Mouse (Mus musculus): ENCODE results near the gene Tcap. TPM values are rescaled to one million over a fixed set of nuclear protein-coding genes. Genes with fewer than 3 reads are reported as not detected.
"Not testable (repeated sequence)": the region's sequence is repeated elsewhere in the genome, so short reads cannot be mapped to it uniquely, and the experiment has no call there.

The Tcap gene
- polyA plus RNA-seq, 1 experiment from 2014 or later, result 0.17 TPM

DNA sequence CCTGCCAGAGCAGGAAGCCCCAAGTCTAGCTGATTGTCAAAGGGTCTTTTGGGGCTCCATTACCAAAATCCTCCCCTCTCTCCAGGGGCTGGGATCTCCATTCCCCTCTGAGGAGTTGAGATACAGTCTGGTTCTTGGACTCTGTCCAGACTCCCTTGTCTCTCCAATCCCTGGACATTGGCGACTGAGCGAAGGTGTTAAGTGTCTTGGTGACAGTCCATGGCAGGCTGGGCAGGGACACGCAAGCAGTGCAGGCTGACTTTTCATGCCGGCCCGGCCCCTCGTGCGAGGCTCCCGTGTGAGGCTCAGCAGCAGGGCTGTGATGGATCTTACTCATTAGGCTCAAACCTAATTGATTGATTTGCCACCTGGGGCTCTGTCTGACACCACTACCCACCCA, 9.3 kb upstream of the Tcap start:
- Histone ChIP-seq H3K27ac (no peak overlapping the region), H3K4me1 (replicated peaks) (peaks cover 44% of the 10 kb centered on the region), H3K36me3 (peaks cover 59% of the 10 kb centered on the region), H3K9me3 (no peaks in the 10 kb centered on the region), H3K27me3 (ENCODE audit: insufficient read depth, poor library complexity, severe bottlenecking) (no peaks in the 10 kb centered on the region), H3K4me3 (no peak overlapping the region)
- no peak for DNase-seq (ENCODE audit: low spot score)
- 83% methylated on average over 8 of the region's 8 CpGs for WGBS

DNA sequence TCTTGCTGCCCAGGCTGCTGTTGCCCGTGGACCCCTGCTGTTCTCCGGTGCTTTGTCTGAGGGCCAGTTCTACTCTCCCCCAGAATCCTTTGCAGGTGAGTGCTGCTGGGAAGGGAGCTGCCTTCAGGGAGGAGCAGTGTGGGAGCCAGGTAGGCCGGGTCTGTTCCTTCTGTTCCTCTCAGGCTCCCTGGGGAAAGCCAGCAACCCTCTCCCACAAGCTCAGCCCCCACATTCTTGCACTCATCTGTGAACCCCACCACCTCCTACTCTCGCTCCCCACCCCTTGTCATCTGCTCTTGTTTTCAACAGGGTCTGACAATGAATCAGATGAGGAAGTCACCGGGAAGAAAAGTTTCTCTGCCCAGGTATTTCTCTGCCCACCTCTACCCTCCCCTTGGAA, 6.9 kb upstream of the Tcap start:
- H3K9me3 ChIP-seq, result no peaks in the 10 kb centered on the region
- H3K4me1 ChIP-seq (replicated peaks), result peaks cover 22% of the 10 kb centered on the region
- H3K27ac ChIP-seq, result no peak overlapping the region
- peaks cover 84% of the 10 kb centered on the region for H3K36me3 ChIP-seq
- no peak overlapping the region for H3K4me3 ChIP-seq
- no peak for DNase-seq (ENCODE audit: low spot score)
- 66% methylated on average over 5 of the region's 5 CpGs for WGBS
- H3K27me3 ChIP-seq (ENCODE audit: insufficient read depth, poor library complexity, severe bottlenecking), result no peaks in the 10 kb centered on the region

DNA sequence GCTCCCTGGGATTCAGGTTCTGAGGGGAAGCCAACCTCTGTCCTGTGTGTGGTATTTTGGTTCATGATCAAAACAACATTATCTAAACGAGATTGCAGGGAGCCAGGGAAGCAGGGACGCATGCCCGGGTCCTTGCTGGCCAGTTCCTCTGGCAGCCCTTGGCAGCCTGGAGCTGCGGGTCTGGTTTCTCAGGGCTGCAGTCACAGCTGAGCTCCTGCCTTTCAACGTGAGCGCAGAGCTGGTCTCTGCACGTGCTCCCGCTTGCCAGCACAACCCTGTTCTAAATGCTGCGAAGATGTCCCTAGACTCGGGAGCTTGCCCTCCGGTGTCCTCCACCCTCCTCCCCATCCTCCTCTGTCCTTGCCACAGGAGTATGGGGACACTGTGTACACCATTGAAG, 5.8 kb upstream of the Tcap start:
- H3K9me3 ChIP-seq, result no peaks in the 10 kb centered on the region
- peaks cover 86% of the 10 kb centered on the region for H3K36me3 ChIP-seq
- H3K4me1 ChIP-seq (replicated peaks), result peaks cover 12% of the 10 kb centered on the region

DNA sequence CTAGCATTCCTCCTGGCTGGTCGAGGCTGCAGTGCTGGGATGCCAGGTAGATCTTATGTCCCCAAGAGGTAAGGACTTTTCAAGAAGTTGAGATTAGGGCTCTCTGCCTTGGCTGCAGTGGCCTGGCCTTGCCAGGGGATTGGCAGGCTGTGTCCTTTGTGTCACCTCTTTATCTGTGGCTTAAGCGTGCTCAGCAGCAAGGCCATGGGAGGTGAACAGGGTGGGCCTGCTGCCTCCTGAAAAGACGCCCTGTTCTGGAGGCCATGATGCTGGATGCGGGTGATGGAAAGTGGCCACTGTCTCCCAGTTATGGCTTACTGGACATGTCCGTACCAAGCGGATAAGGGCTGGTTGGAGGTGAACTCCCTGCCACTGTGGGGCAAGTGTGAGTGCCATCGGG, 4.2 kb upstream of the Tcap start:
- Histone ChIP-seq H3K27ac (no peak overlapping the region), H3K36me3 (peaks cover 76% of the 10 kb centered on the region), H3K27me3 (ENCODE audit: insufficient read depth, poor library complexity, severe bottlenecking) (peaks cover 11% of the 10 kb centered on the region), H3K4me1 (replicated peaks) (peaks cover 21% of the 10 kb centered on the region), H3K4me3 (no peak overlapping the region), H3K9me3 (no peaks in the 10 kb centered on the region)
- WGBS, result 95% methylated on average over 7 of the region's 7 CpGs
- no peak for DNase-seq (ENCODE audit: low spot score)

More for the DNA sequence above, 5.8 kb upstream of the Tcap start:
- no peaks in the 10 kb centered on the region for H3K27me3 ChIP-seq (ENCODE audit: insufficient read depth, poor library complexity, severe bottlenecking)
- DNase-seq (ENCODE audit: low spot score), result no peak
- 88% methylated on average over 11 of the region's 11 CpGs for WGBS
- H3K27ac ChIP-seq, result no peak overlapping the region
- H3K4me3 ChIP-seq, result no peak overlapping the region

DNA sequence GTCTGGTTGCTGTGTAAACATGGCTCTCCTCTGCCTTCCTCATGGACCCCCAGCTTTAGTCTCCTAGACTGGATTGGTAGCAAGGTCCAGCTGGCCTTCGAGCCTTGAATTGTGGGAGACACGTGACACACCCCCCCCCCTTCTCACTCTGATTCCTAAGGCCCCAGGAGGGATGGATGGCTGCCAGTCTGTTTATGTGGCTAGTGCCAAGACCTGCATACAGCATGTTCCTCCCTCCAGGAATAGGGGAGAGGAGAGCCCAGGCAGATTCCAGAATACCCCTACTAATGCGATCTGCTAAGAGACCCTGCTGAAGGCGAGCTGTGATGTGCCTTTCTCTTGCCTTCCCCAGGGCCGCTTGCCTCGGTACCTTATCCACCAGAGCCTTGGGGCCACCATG, 3.5 kb upstream of the Tcap start:
- Histone ChIP-seq H3K27ac (no peak overlapping the region), H3K9me3 (no peaks in the 10 kb centered on the region), H3K27me3 (ENCODE audit: insufficient read depth, poor library complexity, severe bottlenecking) (peaks cover 18% of the 10 kb centered on the region), H3K36me3 (peaks cover 69% of the 10 kb centered on the region), H3K4me1 (replicated peaks) (peaks cover 20% of the 10 kb centered on the region), H3K4me3 (no peak overlapping the region)
- 83% methylated on average over 6 of the region's 6 CpGs for WGBS
- no peak for DNase-seq (ENCODE audit: low spot score)

DNA sequence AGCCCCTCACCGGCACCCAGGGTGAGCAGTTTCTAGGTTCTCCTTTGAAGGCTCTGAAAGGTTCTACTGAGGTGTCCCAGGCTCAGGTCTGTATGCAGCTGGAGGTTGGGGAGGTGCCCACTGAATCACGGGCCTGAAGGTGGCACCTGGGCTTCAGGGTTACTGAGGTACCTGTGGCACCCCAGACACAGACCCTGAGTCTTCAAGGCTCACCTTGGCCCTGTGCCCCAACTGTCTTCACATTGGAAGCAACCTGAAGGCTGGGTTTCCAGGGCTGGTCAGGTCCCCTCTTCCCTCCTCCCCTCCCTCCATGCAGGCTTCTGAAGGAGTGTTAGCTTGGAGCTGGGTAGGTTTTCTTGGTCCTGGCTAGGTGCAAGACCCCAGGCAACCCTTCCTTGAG, 2.0 kb upstream of the Tcap start:
- H3K36me3 ChIP-seq, result peaks cover 54% of the 10 kb centered on the region
- WGBS, result 93% methylated on average over 2 of the region's 2 CpGs
- no peak for DNase-seq (ENCODE audit: low spot score)

DNA sequence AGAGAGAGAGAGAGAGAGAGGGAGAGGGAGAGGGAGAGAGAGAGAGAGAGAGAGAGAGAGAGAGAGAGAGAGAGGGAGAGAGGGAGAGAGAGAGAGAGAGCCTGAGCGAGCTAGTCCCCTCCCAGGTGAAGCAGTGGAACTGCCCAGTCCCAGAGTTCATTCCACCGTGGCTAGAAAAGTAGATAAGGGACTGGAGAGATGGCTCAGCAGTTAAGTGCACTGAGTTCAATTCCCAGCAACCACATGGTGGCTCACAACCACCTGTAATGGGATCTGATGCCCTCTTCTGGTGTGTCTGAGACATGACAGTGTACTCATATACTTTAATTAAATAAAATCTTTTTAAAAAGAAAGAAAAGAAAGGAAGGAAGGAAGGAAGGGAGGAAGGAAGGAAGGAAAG, 1.2 kb upstream of the Tcap start:
- peaks cover 41% of the 10 kb centered on the region for H3K27me3 ChIP-seq (ENCODE audit: insufficient read depth, poor library complexity, severe bottlenecking)
- not testable (repeated sequence) for DNase-seq (ENCODE audit: low spot score); H3K4me3 ChIP-seq; H3K9me3 ChIP-seq; H3K27ac ChIP-seq
- 55% methylated on average over 2 of the region's 2 CpGs for WGBS
- peaks cover 46% of the 10 kb centered on the region for H3K36me3 ChIP-seq
- H3K4me1 ChIP-seq (replicated peaks), result peaks cover 28% of the 10 kb centered on the region

More for the DNA sequence above, 2.0 kb upstream of the Tcap start:
- H3K4me3 ChIP-seq, result no peak overlapping the region
- H3K4me1 ChIP-seq (replicated peaks), result peaks cover 24% of the 10 kb centered on the region
- H3K27ac ChIP-seq, result no peak overlapping the region
- H3K27me3 ChIP-seq (ENCODE audit: insufficient read depth, poor library complexity, severe bottlenecking), result peaks cover 33% of the 10 kb centered on the region
- no peaks in the 10 kb centered on the region for H3K9me3 ChIP-seq

DNA sequence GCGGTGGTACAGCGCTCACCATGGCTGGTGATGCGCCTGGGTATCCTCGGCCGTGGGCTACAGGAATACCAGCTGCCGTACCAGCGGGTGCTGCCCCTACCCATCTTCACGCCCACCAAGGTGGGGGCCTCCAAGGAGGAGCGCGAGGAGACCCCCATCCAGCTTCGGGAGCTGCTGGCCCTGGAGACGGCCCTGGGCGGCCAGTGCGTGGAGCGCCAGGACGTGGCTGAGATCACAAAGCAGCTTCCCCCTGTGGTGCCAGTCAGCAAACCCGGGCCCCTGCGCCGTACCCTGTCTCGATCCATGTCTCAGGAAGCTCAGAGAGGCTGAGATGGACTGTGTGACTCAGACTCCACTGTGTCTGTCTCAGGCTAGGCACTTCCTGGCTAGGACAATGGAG, 605 bp downstream of the Tcap start:
- no peak for DNase-seq (ENCODE audit: low spot score)
- Histone ChIP-seq H3K4me3 (no peak overlapping the region), H3K4me1 (replicated peaks) (peaks cover 46% of the 10 kb centered on the region), H3K27me3 (ENCODE audit: insufficient read depth, poor library complexity, severe bottlenecking) (peaks cover 59% of the 10 kb centered on the region), H3K36me3 (peaks cover 28% of the 10 kb centered on the region), H3K9me3 (no peaks in the 10 kb centered on the region), H3K27ac (0 out of 2 replicates have a peak overlapping the region, but pooled peaks have one; percentile 16)
- 68% methylated on average over 20 of the region's 20 CpGs for WGBS

DNA sequence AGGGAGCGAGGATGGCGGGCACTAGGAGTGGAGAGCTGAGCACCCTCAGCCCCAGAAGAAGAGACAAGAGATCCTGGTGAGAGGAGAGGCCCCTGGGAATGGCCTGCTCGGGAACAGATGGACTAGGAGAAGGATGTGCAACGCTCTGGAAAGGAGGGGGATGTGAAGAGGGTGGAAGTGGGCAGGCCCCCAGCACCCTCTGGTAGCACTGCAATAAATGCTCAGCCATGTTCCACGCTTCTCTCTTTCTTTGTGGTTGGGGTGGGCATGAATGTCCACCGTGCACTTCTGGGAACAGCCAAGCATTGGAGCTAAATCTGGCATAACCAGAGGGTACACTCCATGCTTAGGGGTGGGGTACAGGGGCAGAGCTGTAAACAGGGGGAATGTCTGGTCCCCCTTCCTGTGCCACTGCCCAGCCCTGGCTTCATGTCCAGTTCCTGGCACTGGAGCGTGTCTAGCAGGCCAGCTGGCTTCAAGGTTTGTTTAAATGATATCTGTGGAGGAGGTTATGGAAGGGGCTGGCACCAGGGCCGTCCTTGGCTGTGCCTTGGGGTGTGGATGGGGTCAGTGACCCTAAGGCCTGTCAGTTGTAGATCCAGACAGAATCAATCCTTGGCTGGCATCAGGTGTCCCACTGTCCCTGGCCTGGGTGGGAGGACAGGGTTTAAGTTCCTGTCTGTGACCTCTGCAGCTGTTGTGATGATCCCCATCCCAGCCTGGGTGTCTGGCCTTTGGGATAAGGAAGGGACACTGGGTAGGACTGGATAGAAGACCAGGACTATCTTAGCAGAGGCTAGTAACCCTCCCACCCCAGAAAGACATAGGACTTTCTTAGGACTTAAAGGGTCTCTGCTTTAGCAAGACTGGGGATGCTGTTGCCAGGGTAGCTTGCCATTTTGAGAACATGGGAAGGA, 1.4 kb downstream of the Tcap start:
- Histone ChIP-seq H3K36me3 (peaks cover 20% of the 10 kb centered on the region), H3K9me3 (no peaks in the 10 kb centered on the region), H3K27me3 (ENCODE audit: insufficient read depth, poor library complexity, severe bottlenecking) (peaks cover 65% of the 10 kb centered on the region), H3K27ac (0 out of 2 replicates have a peak overlapping the region, but pooled peaks have one; percentile 16), H3K4me3 (no peak overlapping the region), H3K4me1 (replicated peaks) (peaks cover 49% of the 10 kb centered on the region)
- no peak for DNase-seq (ENCODE audit: low spot score)
- 65% methylated on average over 8 of the region's 8 CpGs for WGBS

DNA sequence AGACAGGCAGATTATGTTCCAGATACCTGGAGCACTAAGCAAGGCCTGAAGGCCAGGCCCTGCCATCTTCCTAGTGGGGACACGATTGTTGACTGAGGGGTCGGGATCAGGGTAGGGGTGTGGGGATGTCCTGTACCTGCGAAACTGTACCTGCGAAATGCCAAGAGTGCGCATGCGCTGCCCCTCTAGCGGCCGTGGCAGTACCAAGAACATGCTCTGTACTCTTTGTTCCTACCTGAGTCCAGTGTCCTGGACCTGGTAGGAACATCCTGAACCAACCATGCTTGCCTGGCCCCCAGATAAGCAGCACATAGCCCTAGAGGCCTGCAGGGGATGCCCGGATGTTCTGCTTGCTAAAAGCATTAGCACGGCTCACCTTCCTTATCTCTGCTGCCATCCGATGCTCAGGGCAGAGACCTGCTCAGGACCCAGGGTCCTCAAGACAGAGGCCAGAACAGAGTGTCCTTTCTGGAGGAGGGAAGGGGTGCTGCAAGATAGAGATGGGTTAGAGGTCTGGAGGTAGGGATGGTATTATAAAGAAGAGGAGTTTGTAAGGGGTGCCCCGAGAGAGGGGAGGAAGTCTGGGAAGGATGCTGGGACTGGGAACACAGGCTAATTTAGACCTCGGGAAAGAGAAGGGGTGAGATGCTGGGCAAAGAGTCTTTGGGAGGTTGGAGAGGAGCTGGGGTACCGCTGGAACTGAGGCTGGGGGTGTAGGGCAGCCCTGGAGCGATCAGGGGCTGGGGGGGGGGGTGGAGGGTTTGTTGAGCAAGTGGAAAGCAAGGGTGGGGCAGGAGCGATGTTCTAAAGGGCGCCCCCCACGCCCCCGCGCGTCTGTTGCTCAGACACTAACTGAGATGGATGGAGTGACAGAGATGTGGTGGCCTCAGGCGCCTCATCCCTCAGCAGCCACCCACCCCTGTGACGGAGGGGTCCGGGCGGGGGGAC, 2.3 kb downstream of the Tcap start, which contains the start of gene Pnmt:
Gene Pnmt (plus strand): TSS at position 813 of the 948 bp plus-strand sequence.
- no peak within 1 kb of the TSS; the same call in 1 of the 2 replicates for H3K27ac ChIP-seq
- 52% methylated on average over 25 of the region's 25 CpGs for WGBS
- peaks cover 74% of the 10 kb centered on the region for H3K27me3 ChIP-seq (ENCODE audit: insufficient read depth, poor library complexity, severe bottlenecking)
- H3K36me3 ChIP-seq, result peaks cover 11% of the 10 kb centered on the region
- DNase-seq (ENCODE audit: low spot score), result no peak
- peak within 1 kb of the TSS; percentile 21; the same call in 1 of the 2 replicates for H3K4me3 ChIP-seq
- H3K9me3 ChIP-seq, result no peaks in the 10 kb centered on the region
- peaks cover 49% of the 10 kb centered on the region for H3K4me1 ChIP-seq (replicated peaks)

DNA sequence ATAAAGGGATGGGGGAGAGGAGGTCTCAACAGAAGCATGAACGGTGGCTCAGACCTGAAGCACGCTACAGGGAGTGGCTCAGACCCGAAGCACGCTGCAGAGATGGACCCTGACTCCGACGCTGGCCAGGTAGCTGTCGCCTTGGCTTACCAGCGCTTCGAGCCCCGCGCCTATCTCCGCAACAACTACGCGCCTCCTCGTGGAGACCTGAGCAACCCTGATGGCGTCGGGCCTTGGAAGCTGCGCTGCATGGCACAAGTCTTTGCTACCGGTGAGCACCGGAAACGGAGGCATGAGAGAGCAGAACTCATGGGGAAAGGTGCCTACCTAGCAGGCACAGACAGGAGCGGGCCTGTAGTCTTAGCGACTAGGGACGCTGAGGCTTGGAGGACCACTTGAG, 3.0 kb downstream of the Tcap start:
- peaks cover 81% of the 10 kb centered on the region for H3K27me3 ChIP-seq (ENCODE audit: insufficient read depth, poor library complexity, severe bottlenecking)
- no peak for DNase-seq (ENCODE audit: low spot score)

DNA sequence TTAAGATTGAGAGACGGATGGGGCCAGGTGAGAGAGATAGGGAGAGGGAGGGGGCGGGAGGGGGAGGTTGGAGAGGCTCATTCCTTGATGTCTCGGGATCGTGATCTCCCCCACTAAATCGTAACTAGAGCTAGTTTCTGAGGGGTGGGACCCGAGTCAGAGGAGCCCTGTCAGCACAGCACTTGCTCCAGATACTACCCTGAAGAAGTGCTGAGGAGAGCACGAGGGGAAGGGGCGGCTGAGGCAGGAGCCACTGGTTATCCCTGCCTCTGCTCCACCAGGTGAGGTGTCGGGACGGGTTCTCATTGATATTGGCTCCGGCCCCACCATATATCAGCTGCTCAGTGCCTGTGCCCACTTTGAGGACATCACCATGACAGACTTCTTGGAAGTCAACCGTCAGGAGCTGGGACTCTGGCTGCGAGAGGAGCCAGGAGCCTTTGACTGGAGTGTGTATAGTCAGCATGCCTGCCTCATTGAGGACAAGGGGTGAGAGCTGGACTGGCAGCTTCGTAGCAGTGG, 3.5 kb downstream of the Tcap start:
- Histone ChIP-seq H3K27ac (no peak overlapping the region), H3K27me3 (ENCODE audit: insufficient read depth, poor library complexity, severe bottlenecking) (peaks cover 87% of the 10 kb centered on the region), H3K4me1 (replicated peaks) (peaks cover 56% of the 10 kb centered on the region), H3K36me3 (no peaks in the 10 kb centered on the region), H3K9me3 (no peaks in the 10 kb centered on the region), H3K4me3 (no peak overlapping the region)
- 54% methylated on average over 14 of the region's 14 CpGs for WGBS
- DNase-seq (ENCODE audit: low spot score), result no peak

More for the DNA sequence above, 3.0 kb downstream of the Tcap start:
- Histone ChIP-seq H3K27ac (no peak overlapping the region), H3K4me1 (replicated peaks) (peaks cover 51% of the 10 kb centered on the region), H3K9me3 (no peaks in the 10 kb centered on the region), H3K4me3 (peak overlapping the region; percentile 21; the same call in 1 of the 2 replicates), H3K36me3 (peaks cover 4% of the 10 kb centered on the region)
- 20% methylated on average over 24 of the region's 24 CpGs for WGBS

All from hindbrain, embryonic 10.5 days (tissue).